Mouse (Mus musculus) mouse trophoblast stem cell (cell line): Measurements from ENCODE around the gene Sf3a2.

Experiments
- in situ Hi-C, 2 experiments: fragments of 300-500 bp; cut with MseI, MboI; formaldehyde crosslinking; loops; 2 replicates in 1 of 2; 3 replicates in 1 of 2; pipeline ENCODE4 v1.15.1; 2025

The Sf3a2 gene

GRCm38 (mm10) chr10:80775731-80776130 is 22.3 kb upstream of the Sf3a2 start:
- in situ Hi-C loops: no loop called here

- in situ Hi-C loops: no loop called here
Measured at GRCm38 (mm10) chr10:80776358-80776869, 21.6 kb upstream of the Sf3a2 start.

GRCm38 (mm10) chr10:80777123-80777522 is 20.9 kb upstream of the Sf3a2 start:
- in situ Hi-C loops: no loop called here

- in situ Hi-C loops: no loop called here
Measured at GRCm38 (mm10) chr10:80779565-80779964, 18.4 kb upstream of the Sf3a2 start.

- in situ Hi-C loops: no loop called here
Measured at GRCm38 (mm10) chr10:80784302-80784701, 13.7 kb upstream of the Sf3a2 start.

GRCm38 (mm10) chr10:80784871-80785270 is 13.1 kb upstream of the Sf3a2 start:
- in situ Hi-C loops: no loop called here

GRCm38 (mm10) chr10:80785963-80786362 is 12.0 kb upstream of the Sf3a2 start:
- in situ Hi-C loops: no loop called here

- in situ Hi-C loops: no loop called here
Measured at GRCm38 (mm10) chr10:80787517-80787916, 10.5 kb upstream of the Sf3a2 start.

- in situ Hi-C loops: no loop called here
Measured at GRCm38 (mm10) chr10:80790761-80791404, 7.1 kb upstream of the Sf3a2 start.

- in situ Hi-C loops: no loop called here
Measured at GRCm38 (mm10) chr10:80791476-80792174, 6.4 kb upstream of the Sf3a2 start.

GRCm38 (mm10) chr10:80792175-80793032 is 5.6 kb upstream of the Sf3a2 start:
- in situ Hi-C loops: no loop called here

GRCm38 (mm10) chr10:80793033-80793784 is 4.8 kb upstream of the Sf3a2 start:
- in situ Hi-C loops: no loop called here

GRCm38 (mm10) chr10:80793803-80794202 is 4.2 kb upstream of the Sf3a2 start:
- in situ Hi-C loops: no loop called here

- in situ Hi-C loops: no loop called here
Measured at GRCm38 (mm10) chr10:80794750-80795149, 3.2 kb upstream of the Sf3a2 start.

GRCm38 (mm10) chr10:80796307-80796848 is 1.6 kb upstream of the Sf3a2 start:
- in situ Hi-C loops: no loop called here

GRCm38 (mm10) chr10:80797186-80798149 is 530 bp upstream of the Sf3a2 start:
- in situ Hi-C loops: no loop called here

GRCm38 (mm10) chr10:80799070-80799566 is 1.1 kb downstream of the Sf3a2 start:
- in situ Hi-C loops: no loop called here

GRCm38 (mm10) chr10:80802204-80802912 is 4.4 kb downstream of the Sf3a2 start:
- in situ Hi-C loops: no loop called here

- in situ Hi-C loops: no loop called here
Measured at GRCm38 (mm10) chr10:80802996-80803395, 5.0 kb downstream of the Sf3a2 start.
